Mouse (Mus musculus) gastrocnemius, adult 2 months (tissue): Measurements from ENCODE around the gene Pagr1a. TPM values are rescaled to one million over a fixed set of nuclear protein-coding genes. Genes with fewer than 3 reads are reported as not detected.

Source experiments
- DNase-seq: peaks from one replicate; pipeline ENCODE4 v3.0.0; 2022
- H3K27ac ChIP-seq: fragments of 200-600 bp; 2 replicates; pipeline ENCODE4 v1.8.1; 2022; ENCODE audit warnings: mild to moderate bottlenecking
- H3K4me3 ChIP-seq: fragments of 200-600 bp; 2 replicates; pipeline ENCODE4 v1.8.1; 2022; ENCODE audit warnings: mild to moderate bottlenecking, moderate library complexity
- CTCF ChIP-seq: fragments of 200-600 bp; IDR thresholded peaks from 2 replicates; pipeline ENCODE4 v1.8.1; 2022; ENCODE audit warnings: antibody characterized with exemption, mild to moderate bottlenecking, moderate library complexity
- intact Hi-C: fragments of 180-260 bp; cut with DNase I; formaldehyde crosslinking; loops from one replicate; pipeline ENCODE4 v1.15.1; 2025
- total RNA-seq, 2 experiments: library from RNA; stranded (reverse); gene quantifications; 2 replicates each; pipeline ENCODE4 v1.2.3; 2021

Gene Pagr1a
- total RNA-seq, 2 experiments from 2014 or later, result 2.4 TPM; not detected in 1

GRCm38 (mm10) chr7:127025556-127026160 is 8.5 kb upstream of the Pagr1a start:
- TF ChIP-seq CTCF, result no peak
- DNase-seq, result peak; percentile 71
- peak overlapping the region; percentile 94 for H3K27ac ChIP-seq
- intact Hi-C loops, result loop anchor here (5.0 to 10.0 kb wide), 4 partner anchors 77 to 271 kb away; partner anchors contain the start of gene Mapk3
- H3K4me3 ChIP-seq, result peak overlapping the region; percentile 95

- TF ChIP-seq CTCF, result peak; percentile 61
- DNase-seq, result peak; percentile 86
- Histone ChIP-seq H3K4me3 (peak overlapping the region; percentile 95), H3K27ac (peak overlapping the region; percentile 94)
- intact Hi-C loops, result loop anchor here (5.0 to 10.0 kb wide), 4 partner anchors 77 to 270 kb away; partner anchors contain the start of gene Mapk3
Measured at GRCm38 (mm10) chr7:127024755-127025555, 7.8 kb upstream of the Pagr1a start.

DNA sequence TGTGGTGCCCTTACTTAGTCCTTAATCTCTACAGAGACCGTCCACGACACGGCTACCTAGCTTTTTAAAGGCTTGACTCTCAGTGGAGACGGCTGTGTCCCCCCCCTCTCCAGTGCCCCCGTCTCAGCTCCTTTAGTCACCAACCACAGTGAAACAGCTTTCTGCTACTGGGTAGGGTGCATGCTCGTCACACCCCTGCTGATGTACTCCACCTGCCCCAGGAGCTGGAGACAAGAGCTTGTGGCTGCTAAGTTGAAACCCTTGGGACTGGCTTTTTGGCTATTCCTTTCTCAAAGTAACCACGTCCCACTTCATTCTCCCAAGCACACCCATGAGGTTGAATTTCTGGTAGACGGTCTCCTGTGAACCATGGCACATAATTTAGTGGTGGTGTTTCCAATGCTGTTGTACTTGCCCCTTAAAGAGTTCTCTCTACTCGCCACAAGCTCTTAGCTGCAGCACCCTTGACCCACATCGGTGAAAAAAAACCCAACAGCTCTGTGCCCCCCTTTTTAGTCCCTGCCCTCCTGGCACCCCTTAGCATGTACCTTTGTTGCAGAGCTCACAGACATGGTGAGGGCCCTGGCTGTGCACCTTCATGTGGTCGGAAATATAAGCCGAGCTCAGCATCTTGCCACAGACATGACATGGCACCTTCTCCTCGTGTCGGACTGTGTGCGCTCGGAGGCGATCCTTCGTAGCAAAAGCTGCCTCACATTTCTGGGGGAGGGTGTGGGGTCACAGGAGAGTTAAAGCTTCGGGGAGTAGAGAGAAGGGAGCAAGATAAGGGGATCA is 6.9 kb upstream of the Pagr1a start:
- intact Hi-C loops, result loop anchor here (10.0 kb wide), 1 partner anchor 269 kb away; the partner anchor contains the start of gene Mapk3
- peak; percentile 28 for DNase-seq
- peak overlapping the region; percentile 95 for H3K4me3 ChIP-seq
- peak overlapping the region; percentile 94 for H3K27ac ChIP-seq
- TF ChIP-seq CTCF, result no peak

GRCm38 (mm10) chr7:127023272-127023691 is 6.1 kb upstream of the Pagr1a start:
- no peak overlapping the region for H3K27ac ChIP-seq

DNA sequence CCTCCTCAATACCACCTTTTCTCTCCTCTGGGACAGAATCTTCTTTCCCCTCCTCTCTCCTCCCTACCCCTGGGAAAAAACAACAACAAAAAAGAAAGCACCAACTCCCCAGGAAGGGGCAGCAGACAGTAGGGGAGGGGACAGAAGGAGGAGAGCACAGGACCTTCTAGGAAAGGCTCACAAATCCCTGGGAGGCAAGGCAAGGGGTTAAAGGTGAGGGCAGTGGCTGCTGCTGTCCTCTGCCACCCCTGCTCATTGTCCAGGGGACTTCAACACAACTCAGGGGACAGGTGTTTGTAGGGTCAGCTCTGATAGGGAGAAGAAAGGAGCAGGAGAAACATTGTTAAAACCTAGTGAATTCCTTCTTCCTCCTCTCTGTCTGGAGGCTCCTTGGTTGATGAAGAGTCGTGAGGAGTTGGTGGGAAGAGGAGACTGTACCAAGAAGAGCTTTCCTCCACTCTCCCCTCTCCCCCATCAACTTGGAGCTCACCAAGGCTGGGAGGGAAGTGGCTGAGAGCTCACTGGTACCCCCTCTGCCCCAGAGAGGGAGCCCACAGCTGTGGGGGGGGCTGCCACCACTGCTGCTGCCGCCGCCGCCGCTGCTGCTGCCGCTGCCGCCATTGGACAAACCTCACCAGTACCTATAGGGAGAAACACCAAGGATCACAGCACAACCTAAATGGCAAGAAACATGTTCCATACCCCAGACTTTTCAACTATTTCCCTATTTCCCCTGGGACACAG is 5.5 kb upstream of the Pagr1a start:
- intact Hi-C loops, result loop anchor here (10.0 kb wide), 1 partner anchor 268 kb away; the partner anchor contains the start of gene Mapk3
- TF ChIP-seq CTCF, result no peak
- no peak for DNase-seq
- Histone ChIP-seq H3K4me3 (no peak overlapping the region), H3K27ac (no peak overlapping the region)

More at GRCm38 (mm10) chr7:127023272-127023691, 6.1 kb upstream of the Pagr1a start:
- no peak for TF ChIP-seq CTCF
- 0 out of 2 replicates have a peak overlapping the region, but pooled peaks have one; percentile 4 for H3K4me3 ChIP-seq
- DNase-seq, result peak; percentile 24
- intact Hi-C loops, result loop anchor here (10.0 kb wide), 1 partner anchor 268 kb away; the partner anchor contains the start of gene Mapk3

DNA sequence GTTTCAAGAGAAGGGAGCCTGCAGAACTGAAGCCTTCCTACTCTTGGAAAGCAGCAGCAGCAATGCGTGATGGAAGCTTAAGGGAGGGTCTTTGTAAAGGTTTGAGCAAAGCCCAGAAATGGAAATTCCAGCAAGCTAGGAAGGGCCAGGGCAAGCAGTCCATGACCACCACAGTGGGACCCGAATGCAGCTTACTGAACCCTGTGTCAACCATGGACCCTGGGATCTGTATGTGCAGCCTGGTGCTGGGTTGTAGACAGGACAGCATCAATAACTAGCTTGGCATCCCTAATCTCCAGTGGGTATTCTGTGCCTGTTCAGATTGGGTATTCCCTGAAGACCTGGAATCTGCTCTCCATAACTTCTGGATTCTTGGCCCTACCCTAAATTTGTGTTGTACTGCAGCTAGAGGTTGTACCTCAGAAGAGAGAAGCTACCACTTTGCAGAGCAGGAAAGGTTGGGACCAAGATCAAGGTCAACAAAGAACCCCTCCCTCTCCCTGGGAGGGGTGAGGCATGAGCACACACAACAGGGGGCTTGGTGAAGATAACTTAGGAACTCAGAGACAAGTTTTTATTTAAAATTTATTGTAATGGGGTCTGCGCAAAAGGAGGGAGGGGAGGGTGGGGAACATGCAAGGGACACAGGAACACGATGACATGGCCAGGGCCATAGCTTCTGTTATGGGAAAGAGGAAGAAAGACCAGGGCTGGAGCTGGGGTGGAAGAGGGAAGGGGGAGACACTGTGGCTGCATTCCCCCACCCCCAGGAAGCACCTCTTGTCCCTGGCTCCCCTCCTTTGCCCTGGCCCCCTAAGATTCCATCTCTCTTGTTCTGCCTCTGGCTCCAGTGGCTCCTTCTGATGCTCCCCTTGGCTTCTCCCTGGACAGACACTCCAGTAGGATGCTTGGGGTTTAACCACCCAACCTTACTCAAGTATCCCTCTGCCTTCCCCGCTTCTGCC is 4.7 kb upstream of the Pagr1a start:
- TF ChIP-seq CTCF, result no peak
- DNase-seq, result no peak
- H3K27ac ChIP-seq, result peak overlapping the region; percentile 67
- intact Hi-C loops, result loop anchor here (10.0 kb wide), 1 partner anchor 267 kb away; the partner anchor contains the start of gene Mapk3
- H3K4me3 ChIP-seq, result peak overlapping the region; percentile 71

DNA sequence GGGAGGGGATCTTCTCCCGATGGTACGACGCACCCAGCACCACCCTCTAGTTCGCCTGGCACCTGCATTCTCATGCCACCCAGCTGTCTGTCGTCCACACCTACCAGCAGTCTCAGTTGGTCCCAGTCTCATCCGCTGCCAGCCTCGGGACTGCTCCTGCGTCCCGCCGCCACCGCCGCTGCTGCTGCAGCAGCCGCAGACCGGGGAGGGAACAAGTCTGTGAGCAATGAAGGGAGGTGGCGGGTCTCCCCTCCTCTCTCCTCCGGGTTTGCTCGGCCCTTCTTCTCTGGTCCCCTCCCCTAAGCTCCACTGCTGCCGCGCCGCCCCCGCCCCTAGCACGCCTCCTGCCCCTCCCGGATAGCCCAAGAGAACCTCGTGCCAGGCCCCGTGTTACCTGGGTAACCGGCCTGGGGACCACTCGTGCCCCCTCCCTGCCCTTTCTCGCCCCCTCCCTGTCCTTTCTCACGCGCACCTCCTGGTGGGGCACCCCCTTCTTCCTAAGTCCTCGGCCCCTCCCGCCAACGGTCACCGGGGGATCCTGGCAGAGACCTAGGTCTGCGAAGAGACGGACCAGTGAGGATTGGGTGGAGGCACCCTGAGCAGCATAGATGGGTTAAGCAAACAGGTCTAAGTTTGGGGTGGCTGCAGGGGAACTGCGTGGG is 3.9 kb upstream of the Pagr1a start, which contains the start of the genes Gm42742 and Prrt2:
Gene Gm42742, minus strand, starts transcription at position 197 of the 662 bp plus-strand sequence.
Gene Prrt2, minus strand, starts transcription at position 311 of the 662 bp plus-strand sequence.
- no peak for TF ChIP-seq CTCF
- peak within 1 kb of the TSS; percentile 71 for H3K4me3 ChIP-seq
- peak; percentile 67 for DNase-seq
- intact Hi-C loops, result loop anchor here (10.0 kb wide), 1 partner anchor 266 kb away; the partner anchor contains the start of gene Mapk3
- H3K27ac ChIP-seq, result peak within 1 kb of the TSS; percentile 67

DNA sequence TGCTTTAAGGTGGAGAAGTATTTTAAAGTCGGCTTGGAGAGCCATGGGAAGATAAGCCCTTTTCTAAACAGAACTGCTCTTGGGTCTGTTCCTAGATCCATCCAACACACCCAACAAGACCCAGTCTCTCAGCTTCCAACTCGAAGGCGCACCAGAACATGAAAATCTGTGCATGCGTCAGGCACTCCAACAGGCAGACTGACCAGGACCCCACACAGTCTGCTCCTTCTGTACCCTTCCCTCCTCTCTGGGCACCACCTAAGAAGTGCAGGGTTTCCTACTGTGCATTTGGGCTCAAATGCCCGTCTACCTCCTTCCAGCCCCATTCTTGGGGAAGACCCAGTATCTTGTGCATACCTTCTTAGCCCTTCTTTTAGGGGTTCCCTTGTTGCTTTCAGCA is 3.3 kb upstream of the Pagr1a start:
- DNase-seq, result no peak
- H3K4me3 ChIP-seq, result peak overlapping the region; percentile 71
- no peak for TF ChIP-seq CTCF
- intact Hi-C loops, result loop anchor here (10.0 kb wide), 1 partner anchor 266 kb away; the partner anchor contains the start of gene Mapk3
- peak overlapping the region; percentile 67 for H3K27ac ChIP-seq

DNA sequence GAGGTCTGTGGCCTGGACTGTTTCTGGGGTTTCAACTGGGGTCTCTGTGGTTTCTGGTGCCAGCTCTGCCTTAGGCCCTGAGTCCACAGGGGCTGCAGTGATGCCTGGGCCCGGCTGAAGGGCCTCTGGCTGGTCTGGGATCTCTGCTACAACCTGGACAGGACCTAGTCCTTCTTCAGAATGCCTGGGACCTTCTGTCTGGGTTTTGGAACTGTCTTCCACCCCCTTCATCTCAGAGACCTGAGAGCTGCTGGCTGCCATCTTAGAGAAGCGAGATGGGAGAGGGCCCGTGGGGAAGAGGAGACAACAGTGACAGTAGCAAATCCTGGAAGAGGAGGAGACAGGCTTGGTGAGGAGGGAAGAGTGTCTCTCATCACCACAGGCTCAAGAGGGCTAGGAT is 2.9 kb upstream of the Pagr1a start:
- Histone ChIP-seq H3K27ac (peak overlapping the region; percentile 67), H3K4me3 (peak overlapping the region; percentile 71)
- no peak for TF ChIP-seq CTCF
- DNase-seq, result no peak
- intact Hi-C loops, result loop anchor here (10.0 kb wide), 1 partner anchor 265 kb away; the partner anchor contains the start of gene Mapk3
